1 mouse cellular context compared by ENCODE assay signal in the genomic region with DNA sequence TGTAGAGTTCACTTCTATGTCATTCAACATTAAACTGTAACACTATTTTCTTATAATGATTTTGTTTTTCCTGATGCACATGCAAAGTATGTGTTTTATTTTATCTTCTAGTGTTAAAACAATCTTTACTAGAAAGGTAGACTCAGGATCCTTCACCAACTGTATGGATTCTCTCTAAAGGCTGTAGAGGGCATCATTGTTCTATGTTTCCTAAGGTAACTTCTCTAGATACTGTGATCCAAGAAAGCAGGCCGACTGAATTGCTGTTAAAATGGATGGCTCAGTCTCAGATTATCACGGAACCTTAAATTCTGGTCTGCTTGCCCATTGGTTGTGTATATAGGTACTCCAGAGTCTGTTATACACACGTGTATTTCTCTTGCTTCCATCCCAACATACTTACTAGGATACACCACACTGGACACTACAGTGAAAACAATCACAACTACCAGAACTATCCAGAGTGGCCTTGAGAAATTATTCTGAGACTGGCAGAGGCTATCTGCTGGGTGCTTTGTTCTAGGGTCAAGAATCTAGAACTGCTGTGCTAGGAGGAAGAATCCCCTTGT.
TF ChIP-seq lines count a peak whose summit lies in the region.

No protein-coding gene starts in this region.

TF ChIP-seq in CH12.LX, 34 proteins besides CTCF, POLR2A, EP300 and RAD21:
- TF ChIP-seq SMC3 (IDR thresholded peaks at IDR 0.05; ENCODE audit: low read depth, low read length) = peak; percentile 11; the same call in 1 of the 2 replicates
- no peak for TF ChIP-seq MXI1 (IDR thresholded peaks at IDR 0.05; ENCODE audit: low read depth, low read length)
TF ChIP-seq in CH12.LX: peak in this region for 1.
